Comparison of ENCODE assay signal across 12 mouse cellular contexts in genomic region chr7:136712962-136713640, GRCm38 (mm10).
DNase-seq lines count a peak whose midpoint lies in the region; ATAC-seq and TF ChIP-seq lines count a peak whose summit lies in the region.
"Had no signal": no experiment of that assay in that cellular context is flagged by ENCODE, and none has a peak within 500 bp of the region (broad histone marks: within the 10 kb centered on the region; RNA-seq: fewer than 3 reads in every experiment).

No protein-coding gene starts in this region.

- no peak; the same call in 1 of the 2 replicates for ATAC-seq in lung, embryonic 14.5 days (ENCODE audit: insufficient read depth)
- no peak for ATAC-seq in limb, embryonic 12.5 days (ENCODE audit: insufficient number of reproducible peaks, insufficient read depth, low FRiP score, low TSS enrichment, low read depth)
- ATAC-seq: activated CD4-positive, CD25-positive, alpha-beta regulatory T cell, adult 4 months had no signal

- no peak overlapping the region for H3K4me3 ChIP-seq in lung, embryonic 14.5 days (ENCODE audit: low read depth, low read length)
- no peak overlapping the region for H3K4me3 ChIP-seq in lung, adult 2 months (replicated peaks; ENCODE audit: extremely low read depth, low read depth, low read length)
- H3K4me3 ChIP-seq in limb, embryonic 12.5 days (replicated peaks), result no peak overlapping the region
- H3K4me3 ChIP-seq: neural tube, embryonic 13.5 days had no signal

- no peaks in the 10 kb centered on the region for H3K27me3 ChIP-seq in lung, embryonic 14.5 days (ENCODE audit: insufficient read depth, low read length)
- no peaks in the 10 kb centered on the region for H3K27me3 ChIP-seq in limb, embryonic 12.5 days
- H3K27me3 ChIP-seq: neural tube, embryonic 13.5 days had no signal

- no peak for TF ChIP-seq CTCF in lung, embryonic 14.5 days (IDR thresholded peaks at IDR 0.05; ENCODE audit: low read depth)
- no peak for TF ChIP-seq CTCF in lung, adult 2 months (IDR thresholded peaks at IDR 0.05; ENCODE audit: insufficient read depth, low read length)

- 40% methylated on average over 16 of the region's 16 CpGs for WGBS in lung, embryonic 14.5 days
- 55% methylated on average over 16 of the region's 16 CpGs for WGBS in lung, adult 2 months
- 53% methylated on average over 16 of the region's 16 CpGs for WGBS in limb, embryonic 12.5 days

- H3K4me2 ChIP-seq in lung, embryonic 14.5 days, result no peak overlapping the region
- H3K4me2 ChIP-seq in limb, embryonic 12.5 days, result peak overlapping the region; percentile 31
- H3K4me2 ChIP-seq: neural tube, embryonic 13.5 days had no signal

- no peak for TF ChIP-seq POLR2A in lung, adult 2 months (IDR thresholded peaks at IDR 0.05; ENCODE audit: borderline replicate concordance, extremely low read depth, low read depth, low read length)

- no peaks in the 10 kb centered on the region for H3K4me1 ChIP-seq in lung, embryonic 14.5 days (ENCODE audit: insufficient read depth)
- H3K4me1 ChIP-seq in lung, adult 2 months (ENCODE audit: control insufficient read depth, insufficient read depth, low read length), result no peaks in the 10 kb centered on the region
- peaks cover 14% of the 10 kb centered on the region for H3K4me1 ChIP-seq in limb, embryonic 12.5 days (replicated peaks)
- H3K4me1 ChIP-seq: neural tube, embryonic 13.5 days had no signal

- no peaks in the 10 kb centered on the region for H3K9me3 ChIP-seq in lung, embryonic 14.5 days (ENCODE audit: low read depth, low read length)
- no peaks in the 10 kb centered on the region for H3K9me3 ChIP-seq in limb, embryonic 12.5 days
- H3K9me3 ChIP-seq: neural tube, embryonic 13.5 days had no signal

- H3K9ac ChIP-seq in lung, embryonic 14.5 days, result no peak overlapping the region
- H3K9ac ChIP-seq in limb, embryonic 12.5 days (replicated peaks), result no peak overlapping the region
- H3K9ac ChIP-seq: neural tube, embryonic 13.5 days had no signal

- H3K36me3 ChIP-seq in lung, embryonic 14.5 days (ENCODE audit: insufficient read depth), result no peaks in the 10 kb centered on the region
- no peaks in the 10 kb centered on the region for H3K36me3 ChIP-seq in limb, embryonic 12.5 days
- H3K36me3 ChIP-seq: neural tube, embryonic 13.5 days had no signal

- DNase-seq in lung, embryonic 14.5 days, result peak; percentile 64
- no peak for DNase-seq in lung, adult 2 months
- peak; percentile 15 for DNase-seq in gastrocnemius, postnatal 25 days
- peak; percentile 17 for DNase-seq in heart, postnatal 25 days (ENCODE audit: low spot score)
- DNase-seq in embryo, embryonic 10.5 days (ENCODE audit: low spot score), result no peak
- no peak for DNase-seq in frontal cortex, postnatal 25 days (ENCODE audit: low spot score in 2 of 2)
- DNase-seq in layer of hippocampus, adult 11-12 months (ENCODE audit: low spot score), result no peak
- DNase-seq: right cerebral cortex, postnatal 4 days; thymus, postnatal 25 days had no signal

- intact Hi-C loops in heart, postnatal 25 days (cut with DNase I), result no loop called here

- no peak overlapping the region for H3K27ac ChIP-seq in lung, embryonic 14.5 days (ENCODE audit: low read depth)
- peak overlapping the region; percentile 66 for H3K27ac ChIP-seq in limb, embryonic 12.5 days
- H3K27ac ChIP-seq: neural tube, embryonic 13.5 days had no signal

Comparison
In these comparisons a context has a peak if more than half of its experiments do, and no peak if none do; other contexts are left out.
1. DNase-seq: peak in lung, embryonic 14.5 days (single experiment), gastrocnemius, postnatal 25 days (single experiment) and heart, postnatal 25 days (single experiment); none in lung, adult 2 months (single experiment), embryo, embryonic 10.5 days (single experiment), frontal cortex, postnatal 25 days (0 of 2) and layer of hippocampus, adult 11-12 months (single experiment).